8 mouse cellular contexts compared by ENCODE assay signal in genomic region chr9:83686511-83687100, GRCm38 (mm10).
DNase-seq lines count a peak whose midpoint lies in the region; ATAC-seq and TF ChIP-seq lines count a peak whose summit lies in the region.

No protein-coding gene starts in this region.

- TF ChIP-seq CTCF in lung, embryonic 14.5 days (IDR thresholded peaks at IDR 0.05; ENCODE audit: low read depth), result no peak
- no peak for TF ChIP-seq CTCF in cortical plate, adult 2 months (IDR thresholded peaks at IDR 0.05; ENCODE audit: extremely low read depth, insufficient read depth, low read length)

- H3K4me1 ChIP-seq in lung, embryonic 14.5 days (ENCODE audit: insufficient read depth), result 0 out of 2 replicates have a peak, but pooled peaks cover 7% of the 10 kb centered on the region
- no peaks in the 10 kb centered on the region for H3K4me1 ChIP-seq in cortical plate, adult 2 months (ENCODE audit: control insufficient read depth, insufficient read depth, low read length)
- peaks cover 6 to 7% of the 10 kb centered on the region in 2 experiments; a peak in 3 of 4 replicates for H3K4me1 ChIP-seq in heart, embryonic 14.5 days (ENCODE audit: control insufficient read depth in 2 of 2, insufficient read depth in 2 of 2, low read length in 2 of 2)
- peaks cover 5% of the 10 kb centered on the region; the same call in 1 of the 2 replicates for H3K4me1 ChIP-seq in neural tube, embryonic 11.5 days (ENCODE audit: control insufficient read depth, insufficient read depth, low read length)

- H3K27me3 ChIP-seq in lung, embryonic 14.5 days (ENCODE audit: insufficient read depth, low read length), result no peaks in the 10 kb centered on the region
- no peaks in the 10 kb centered on the region for H3K27me3 ChIP-seq in heart, embryonic 14.5 days (ENCODE audit: control insufficient read depth, insufficient read depth, low read length)
- no peaks in the 10 kb centered on the region for H3K27me3 ChIP-seq in neural tube, embryonic 11.5 days (ENCODE audit: control insufficient read depth, insufficient read depth, low read length)

- WGBS in lung, embryonic 14.5 days, result 12% methylated on average over 18 of the region's 18 CpGs
- 21% methylated on average over 18 of the region's 18 CpGs for WGBS in heart, embryonic 14.5 days
- WGBS in neural tube, embryonic 11.5 days, result 9% methylated on average over 18 of the region's 18 CpGs

- ATAC-seq in lung, embryonic 14.5 days (ENCODE audit: insufficient read depth), result 0 out of 2 replicates have a peak, but pooled peaks have one; percentile 15
- ATAC-seq in heart, embryonic 14.5 days (ENCODE audit: insufficient number of reproducible peaks, insufficient read depth, low FRiP score, low read depth), result no peak
- ATAC-seq in neural tube, embryonic 11.5 days (ENCODE audit: insufficient read depth, low FRiP score, low TSS enrichment), result peak; percentile 57; the same call in 1 of the 2 replicates

- no peak for TF ChIP-seq POLR2A in cortical plate, adult 2 months (IDR thresholded peaks at IDR 0.05; ENCODE audit: extremely low read depth, insufficient read depth, low read length)

- H3K9ac ChIP-seq in lung, embryonic 14.5 days, result no peak overlapping the region
- no peak overlapping the region for H3K9ac ChIP-seq in heart, embryonic 14.5 days (ENCODE audit: low read length)
- no peak overlapping the region for H3K9ac ChIP-seq in neural tube, embryonic 11.5 days (ENCODE audit: low read length)

- H3K36me3 ChIP-seq in lung, embryonic 14.5 days (ENCODE audit: insufficient read depth), result no peaks in the 10 kb centered on the region
- H3K36me3 ChIP-seq in heart, embryonic 14.5 days (ENCODE audit: control insufficient read depth, insufficient read depth, low read length), result no peaks in the 10 kb centered on the region
- H3K36me3 ChIP-seq in neural tube, embryonic 11.5 days (ENCODE audit: control insufficient read depth, insufficient read depth, low read length), result no peaks in the 10 kb centered on the region

- DNase-seq in lung, embryonic 14.5 days, result peak; percentile 59
- no peak for DNase-seq in lung, postnatal 25 days (ENCODE audit: low spot score)
- peak; percentile 11 for DNase-seq in layer of hippocampus, adult 9-11 months
- peak; percentile 52 for DNase-seq in neural tube, embryonic 11.5 days (ENCODE audit: low spot score)
- no peak for DNase-seq in ovary, postnatal 10 days (ENCODE audit: low spot score)
- no peak for DNase-seq in thymus, postnatal 36 days

- no peaks in the 10 kb centered on the region for H3K9me3 ChIP-seq in lung, embryonic 14.5 days (ENCODE audit: low read depth, low read length)
- no peaks in the 10 kb centered on the region for H3K9me3 ChIP-seq in heart, embryonic 14.5 days (ENCODE audit: control insufficient read depth, low read length)
- no peaks in the 10 kb centered on the region for H3K9me3 ChIP-seq in neural tube, embryonic 11.5 days (ENCODE audit: control insufficient read depth, low read length)

- H3K4me2 ChIP-seq in lung, embryonic 14.5 days, result peak overlapping the region; percentile 54
- peak overlapping the region; percentile 56 for H3K4me2 ChIP-seq in heart, embryonic 14.5 days (ENCODE audit: low read length)
- H3K4me2 ChIP-seq in neural tube, embryonic 11.5 days (ENCODE audit: low read depth), result peak overlapping the region; percentile 48

- H3K4me3 ChIP-seq in lung, embryonic 14.5 days (ENCODE audit: low read depth, low read length), result peak overlapping the region; percentile 7
- H3K4me3 ChIP-seq in cortical plate, adult 2 months (ENCODE audit: insufficient read depth, low read length), result peak overlapping the region; percentile 5; the same call in 1 of the 2 replicates
- peak overlapping the region; percentile 8 to 18; a peak in 3 of 4 replicates for H3K4me3 ChIP-seq in heart, embryonic 14.5 days (ENCODE audit: control insufficient read depth in 1 of 2, insufficient read depth in 1 of 2, low read depth in 1 of 2, low read length in 2 of 2)
- peak overlapping the region; percentile 10; the same call in 1 of the 2 replicates for H3K4me3 ChIP-seq in neural tube, embryonic 11.5 days (ENCODE audit: low read depth, low read length)

- no peak overlapping the region for H3K27ac ChIP-seq in lung, embryonic 14.5 days (ENCODE audit: low read depth)
- H3K27ac ChIP-seq in cortical plate, adult 2 months (ENCODE audit: insufficient read depth, low read length), result no peak overlapping the region; the same call in 1 of the 2 replicates
- no peak overlapping the region for H3K27ac ChIP-seq in heart, embryonic 14.5 days (replicated peaks in 1 of 2; ENCODE audit: control insufficient read depth in 1 of 2, insufficient read depth in 1 of 2, low read depth in 2 of 2, low read length in 2 of 2)
- no peak overlapping the region for H3K27ac ChIP-seq in neural tube, embryonic 11.5 days (ENCODE audit: low read depth, low read length)

Comparison
In these comparisons a context has a peak if more than half of its experiments do, and no peak if none do; other contexts are left out.
1. DNase-seq: peak in lung, embryonic 14.5 days (single experiment), layer of hippocampus, adult 9-11 months (single experiment) and neural tube, embryonic 11.5 days (single experiment); none in lung, postnatal 25 days (single experiment), ovary, postnatal 10 days (single experiment) and thymus, postnatal 36 days (0 of 2).
2. Peak in every context shown above with its lines, with median percentiles within 50 percentile points of each other: H3K4me2 ChIP-seq and H3K4me3 ChIP-seq.